Mouse (Mus musculus) embryo, embryonic 10.5 days (tissue): ENCODE results near the gene Arhgef12.

ENCODE experiments used
- DNase-seq: peaks from one replicate; pipeline ENCODE4 v3.0.0-alpha.2; 2015; ENCODE audit warnings: low spot score

Arhgef12 gene

DNA sequence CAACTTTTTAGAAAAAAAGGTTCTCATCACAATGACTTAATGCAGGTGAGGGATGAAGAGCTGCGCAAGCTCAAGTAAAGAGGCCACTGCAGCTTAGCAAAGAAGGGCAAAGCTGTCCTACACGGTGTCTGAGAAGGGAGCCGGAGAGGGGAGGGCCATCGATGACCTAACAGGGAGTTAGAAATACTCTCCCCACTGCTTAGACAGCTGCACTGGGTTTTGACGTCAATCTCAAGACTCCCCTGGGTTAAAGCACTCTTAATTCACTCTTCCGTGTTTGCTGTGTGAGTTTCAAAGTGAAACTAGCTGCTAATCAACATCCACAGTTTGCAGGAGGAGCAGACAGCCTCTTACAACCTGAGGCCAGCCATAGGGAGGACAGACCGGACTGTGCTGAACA is 30.9 kb downstream of the Arhgef12 start:
- DNase-seq = no peak

DNA sequence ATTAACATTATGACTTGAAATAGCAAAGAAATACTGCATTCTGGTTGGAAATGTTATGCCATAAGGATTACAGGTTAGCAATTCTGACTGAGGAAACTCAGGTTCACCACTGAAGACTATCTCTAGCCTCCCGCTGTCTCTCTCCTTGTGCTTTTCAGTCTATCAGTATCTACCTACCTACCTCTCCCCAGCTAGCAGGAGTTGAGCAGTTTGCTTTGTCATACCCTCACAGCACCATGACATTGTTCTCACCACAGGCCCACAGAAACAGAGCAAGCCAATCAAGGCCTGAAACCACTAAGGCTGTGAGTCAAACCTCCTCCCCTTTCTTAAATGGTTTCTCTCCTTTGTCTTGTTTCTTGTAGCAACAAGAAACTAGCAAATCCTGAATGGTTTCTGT is 32.4 kb downstream of the Arhgef12 start:
- no peak for DNase-seq

DNA sequence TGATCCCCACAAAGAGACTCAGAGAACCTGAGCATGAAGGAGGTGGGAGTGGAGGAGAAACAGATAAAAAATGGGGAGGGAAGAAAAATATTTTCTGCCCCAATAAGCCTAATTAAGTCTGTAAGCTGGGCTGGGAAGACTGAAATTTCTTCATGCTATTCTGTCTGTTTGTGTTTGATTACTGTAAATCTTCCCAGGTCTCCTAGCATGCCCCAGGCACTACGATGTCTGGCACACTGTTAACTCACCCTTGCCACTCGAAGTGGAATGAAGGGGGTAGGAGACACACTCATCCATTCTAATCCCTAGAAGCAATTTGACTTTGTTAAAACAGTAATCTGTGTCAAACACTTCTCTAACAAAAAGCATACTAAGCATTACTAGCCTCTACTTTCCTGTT is 35.3 kb downstream of the Arhgef12 start:
- no peak for DNase-seq

DNA sequence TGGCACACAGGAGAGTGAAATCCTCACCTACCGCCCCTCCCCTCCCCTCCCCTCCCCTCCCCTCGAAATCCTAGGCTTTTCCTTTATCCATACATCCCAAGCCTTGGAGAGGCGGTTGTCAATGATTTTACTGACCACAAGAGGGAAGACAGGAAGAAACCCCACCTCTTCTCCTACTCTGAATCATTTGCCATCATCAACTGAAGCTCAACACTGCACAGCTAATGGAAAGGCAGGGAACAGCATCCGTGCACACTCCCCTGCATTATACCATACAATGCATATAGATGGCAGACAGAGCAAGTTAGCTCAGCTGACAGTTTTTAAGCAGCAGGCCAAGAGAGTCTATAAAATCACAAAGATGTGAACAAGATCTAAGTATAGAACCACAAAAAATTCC is 35.9 kb downstream of the Arhgef12 start:
- DNase-seq = no peak

DNA sequence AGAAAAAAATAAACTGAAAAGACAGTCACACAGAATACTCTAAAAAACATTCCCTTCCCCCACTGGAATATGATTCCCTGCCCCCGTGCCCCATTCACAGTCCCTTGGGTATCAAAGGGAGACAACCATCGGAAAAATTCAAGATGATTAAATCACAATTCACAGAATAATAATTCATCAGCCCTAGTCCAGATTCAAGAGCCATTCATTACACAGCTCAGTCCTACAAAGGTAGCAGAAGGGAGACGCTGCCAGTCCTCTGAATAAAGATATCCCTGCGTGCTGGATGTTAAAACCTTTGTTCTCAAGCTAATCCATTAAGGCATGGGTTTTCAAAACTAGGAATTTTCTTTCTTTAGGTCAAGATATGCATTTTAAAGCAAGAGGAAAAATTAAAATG is 36.5 kb downstream of the Arhgef12 start:
- no peak for DNase-seq

DNA sequence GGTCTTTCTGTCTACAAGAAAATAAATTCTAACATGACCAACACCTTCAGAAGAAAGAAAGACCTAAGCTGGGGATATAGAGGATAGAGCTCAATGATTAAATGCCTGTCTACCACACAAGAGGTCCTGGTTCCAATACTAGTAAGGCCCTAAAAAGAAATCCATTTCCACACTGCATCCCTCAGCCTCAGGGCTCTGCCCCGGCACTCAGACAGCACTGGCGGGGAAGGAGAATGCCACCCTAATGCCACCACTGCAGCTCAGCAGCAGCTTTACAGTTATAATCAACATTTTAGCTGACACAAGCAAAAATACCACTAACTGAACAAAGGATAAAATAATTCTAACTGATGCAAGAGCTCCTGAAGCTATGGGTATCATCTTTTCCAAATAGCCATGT is 36.9 kb downstream of the Arhgef12 start:
- no peak for DNase-seq

DNA sequence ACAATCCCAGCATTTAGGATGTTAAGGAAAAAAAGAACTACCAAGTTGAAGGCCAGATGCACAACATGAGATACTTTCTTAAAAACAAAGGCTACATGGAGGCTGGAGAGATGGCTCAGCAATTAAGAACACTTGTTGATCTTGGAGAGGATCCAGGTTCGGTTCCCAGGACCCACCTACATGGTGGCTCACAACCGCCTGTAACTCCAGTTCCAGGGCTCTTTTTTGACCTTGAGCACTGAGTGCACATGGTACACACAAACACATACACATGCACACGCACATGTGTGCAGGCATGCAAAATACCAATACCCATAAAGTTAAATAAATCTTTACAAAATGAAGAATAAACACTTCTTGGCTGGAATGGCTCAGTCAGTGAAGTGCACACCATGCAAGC is 39.1 kb downstream of the Arhgef12 start:
- DNase-seq = no peak

DNA sequence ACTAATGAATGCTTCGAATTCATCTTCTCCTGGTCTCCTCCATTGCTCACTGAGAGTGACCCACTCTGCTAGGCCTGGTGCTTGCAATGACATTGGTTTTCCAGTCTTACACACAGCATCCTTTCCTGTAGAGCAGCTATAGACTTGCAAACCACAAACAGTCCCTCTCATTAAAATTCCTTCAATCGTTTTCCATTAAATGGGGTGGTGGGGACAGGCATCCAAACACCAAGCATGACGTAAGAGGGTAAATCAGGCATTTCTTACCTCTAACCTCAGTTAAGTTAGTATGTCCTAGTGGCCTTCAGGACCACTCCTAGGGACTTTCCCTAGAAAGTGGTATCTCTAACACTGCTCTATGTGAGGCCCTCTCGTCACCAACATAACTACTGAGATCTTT is 41.8 kb downstream of the Arhgef12 start:
- DNase-seq = no peak

DNA sequence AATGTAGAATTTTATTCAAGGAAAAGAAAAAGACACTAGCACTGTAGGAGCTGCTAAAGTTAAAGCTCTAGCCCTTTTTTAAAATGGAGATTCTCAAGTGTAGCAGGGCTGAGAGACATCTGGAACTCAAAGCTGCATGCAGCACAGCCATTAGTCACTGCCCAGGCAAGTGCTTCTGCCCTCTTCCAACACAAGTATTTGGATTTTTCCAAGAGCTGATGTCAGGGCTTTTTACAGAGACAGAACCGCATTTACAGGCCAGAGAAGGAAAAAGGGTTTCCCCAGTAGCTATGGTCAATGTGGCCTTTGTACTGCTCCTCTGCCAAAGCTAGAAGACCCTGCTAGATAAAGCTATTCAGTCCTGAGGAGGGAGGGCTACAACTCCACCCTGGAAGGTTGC is 45.5 kb downstream of the Arhgef12 start:
- DNase-seq = no peak

DNA sequence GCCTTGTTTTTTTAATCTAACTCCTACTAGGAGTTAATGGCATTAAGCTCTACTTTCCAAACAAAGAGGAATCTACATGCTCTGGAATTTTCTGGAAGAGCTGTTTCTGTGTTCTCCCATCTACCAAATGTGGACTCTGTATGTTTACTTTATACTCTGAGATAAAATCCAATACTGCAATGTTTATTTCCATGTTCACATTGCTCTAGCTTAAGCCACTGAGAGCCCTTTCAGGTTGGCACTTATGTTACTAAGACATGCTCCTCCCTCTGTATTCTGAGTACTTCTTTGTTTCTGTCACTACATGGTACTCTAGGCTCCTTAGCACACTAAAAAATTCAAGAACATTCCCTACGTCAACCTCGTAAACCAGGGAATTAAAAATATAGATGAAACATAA is 56.6 kb downstream of the Arhgef12 start:
- no peak for DNase-seq

DNA sequence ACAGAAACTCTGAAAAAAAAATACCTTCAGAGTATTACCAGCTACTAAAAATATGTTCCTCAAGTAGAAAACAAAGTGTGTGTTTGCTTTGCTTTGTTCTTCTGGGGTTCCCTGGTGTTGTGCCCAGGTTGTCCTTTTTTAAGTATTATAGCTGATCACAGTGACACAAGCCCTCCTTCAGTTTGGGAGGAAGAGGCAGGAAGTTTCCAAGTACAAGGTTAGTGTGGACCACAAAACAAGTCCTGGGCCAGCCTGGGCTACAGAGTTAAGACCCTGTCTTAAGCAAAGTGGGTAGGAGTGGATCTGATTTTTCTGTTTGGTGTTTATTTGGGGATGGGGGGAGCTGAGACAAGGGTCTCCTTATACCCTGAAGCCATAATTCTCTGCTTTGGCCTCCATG is 62.6 kb downstream of the Arhgef12 start:
- DNase-seq = no peak

DNA sequence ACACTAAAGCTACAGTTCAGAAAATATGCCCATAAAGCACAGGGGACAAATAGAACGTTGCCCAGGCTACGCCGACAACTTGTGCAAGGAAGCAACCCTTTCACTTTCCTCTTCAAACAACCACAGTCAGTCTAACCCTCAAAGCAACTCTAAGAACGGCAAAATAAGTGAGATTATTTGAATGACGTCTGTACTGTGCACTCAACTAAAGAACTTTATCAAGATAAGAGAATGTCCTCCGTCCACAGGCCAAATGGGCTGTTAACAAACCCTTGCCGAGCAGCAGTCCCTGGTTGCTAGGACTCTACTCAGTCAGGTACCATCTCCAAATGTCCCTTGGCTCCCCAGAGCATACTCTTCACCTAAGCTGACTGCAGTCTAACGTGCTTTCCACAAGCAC is 68.6 kb downstream of the Arhgef12 start:
- DNase-seq = no peak

DNA sequence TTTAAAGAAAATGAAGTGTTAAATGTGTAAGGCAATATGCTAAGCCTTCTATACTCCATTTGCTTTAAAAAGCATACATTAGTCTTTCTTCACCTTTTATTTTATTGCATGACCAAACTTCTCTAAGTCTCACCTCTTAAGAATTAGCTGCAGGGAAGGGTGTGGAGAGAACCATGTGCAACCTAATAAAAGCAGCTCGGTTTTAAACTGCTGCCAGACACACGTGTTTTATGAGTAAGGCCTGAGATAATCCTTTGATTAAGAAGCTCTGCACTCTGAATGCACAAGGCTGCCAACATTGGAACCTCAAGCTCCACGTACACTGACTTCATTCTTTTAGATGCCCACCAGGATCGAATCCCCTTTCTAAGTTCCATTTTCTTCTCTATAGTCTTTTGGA is 71.8 kb downstream of the Arhgef12 start:
- DNase-seq = no peak

DNA sequence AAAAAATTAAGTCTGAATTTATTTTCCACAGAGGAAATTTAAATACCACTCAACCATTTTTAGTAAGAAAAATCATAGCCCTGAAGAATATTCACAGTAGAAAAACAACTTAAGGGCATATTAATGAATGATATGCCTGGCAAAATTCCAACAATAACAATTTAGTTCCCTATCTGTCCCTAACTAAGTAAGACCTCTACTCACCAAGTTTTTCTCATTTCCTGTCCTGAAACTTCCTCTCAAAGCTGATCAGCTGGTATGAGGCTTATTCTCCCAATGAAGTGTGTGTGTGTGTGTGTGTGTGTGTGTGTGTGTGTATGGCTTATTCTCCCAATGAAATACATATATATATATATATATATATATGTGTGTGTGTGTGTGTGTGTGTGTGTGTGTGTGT is 72.8 kb downstream of the Arhgef12 start:
- DNase-seq = no peak

DNA sequence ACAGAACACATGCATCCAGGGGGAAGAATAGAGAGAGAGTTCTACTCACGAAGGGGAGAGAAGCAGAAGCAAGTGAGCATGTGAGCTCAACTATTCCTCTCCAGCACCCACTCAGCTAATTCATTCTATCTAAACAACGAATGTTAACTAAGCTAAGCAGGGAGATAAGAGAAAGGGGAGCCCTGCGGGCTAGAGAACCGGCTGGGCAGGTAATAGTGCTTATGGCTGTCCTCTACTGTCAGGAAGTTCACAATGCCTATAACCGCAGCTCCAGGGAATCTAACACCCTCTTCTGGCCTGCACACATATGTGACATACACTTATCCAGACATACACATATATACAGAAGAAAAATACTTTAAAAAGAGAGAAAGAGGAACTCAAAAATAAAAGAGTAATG is 79.3 kb downstream of the Arhgef12 start:
- no peak for DNase-seq

DNA sequence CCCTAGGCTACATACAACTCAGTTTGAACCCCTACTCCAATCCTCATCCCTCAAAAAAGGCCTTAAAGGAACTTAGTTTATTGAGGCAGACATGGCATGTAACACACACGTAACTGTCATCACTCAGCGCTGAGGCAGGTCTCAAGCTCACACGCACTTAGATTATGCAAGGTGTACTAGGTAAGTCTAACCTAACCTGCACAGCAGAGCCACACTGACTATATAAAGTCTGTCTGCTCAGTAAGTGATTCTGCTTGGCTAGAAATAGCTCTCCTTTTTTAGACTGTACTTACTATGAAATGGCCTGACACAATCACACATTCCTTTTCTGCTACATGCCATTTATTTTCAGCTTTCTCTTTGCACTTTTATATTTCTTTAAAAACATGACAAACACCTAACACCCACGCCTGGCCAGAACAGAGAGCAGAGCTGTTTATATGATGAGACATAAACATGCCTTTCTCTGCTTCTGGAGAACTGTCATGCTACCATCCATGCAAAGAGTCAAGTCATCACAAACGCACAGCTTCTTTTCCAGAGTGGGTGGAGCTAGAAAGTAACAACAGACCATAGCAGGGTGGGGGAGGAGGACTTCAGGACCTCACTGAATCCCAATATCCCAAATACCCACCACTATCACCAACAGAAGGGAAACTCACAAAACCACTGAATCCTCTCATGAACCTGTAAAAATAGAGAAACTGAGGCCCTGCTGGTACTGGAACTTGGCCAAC is 85.4 kb downstream of the Arhgef12 start:
- no peak for DNase-seq

DNA sequence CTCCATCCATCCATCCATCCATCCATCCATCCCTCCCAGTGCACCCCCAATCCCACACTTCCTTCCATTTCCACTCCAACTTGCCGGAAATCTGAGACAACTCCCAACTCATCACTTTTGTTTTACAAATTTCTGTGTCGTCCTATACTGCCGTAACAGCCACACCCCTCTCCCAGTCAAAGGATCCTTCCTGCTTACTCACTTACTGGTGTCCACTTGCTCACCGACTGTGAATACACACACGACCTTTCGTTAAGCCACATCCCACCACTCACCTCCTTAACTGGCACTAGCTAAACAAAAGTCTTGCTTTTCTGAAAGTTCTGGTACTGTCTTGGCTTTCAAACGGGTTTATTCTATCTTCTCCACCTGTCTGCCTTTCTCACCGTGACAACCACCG is 87.4 kb downstream of the Arhgef12 start:
- no peak for DNase-seq

DNA sequence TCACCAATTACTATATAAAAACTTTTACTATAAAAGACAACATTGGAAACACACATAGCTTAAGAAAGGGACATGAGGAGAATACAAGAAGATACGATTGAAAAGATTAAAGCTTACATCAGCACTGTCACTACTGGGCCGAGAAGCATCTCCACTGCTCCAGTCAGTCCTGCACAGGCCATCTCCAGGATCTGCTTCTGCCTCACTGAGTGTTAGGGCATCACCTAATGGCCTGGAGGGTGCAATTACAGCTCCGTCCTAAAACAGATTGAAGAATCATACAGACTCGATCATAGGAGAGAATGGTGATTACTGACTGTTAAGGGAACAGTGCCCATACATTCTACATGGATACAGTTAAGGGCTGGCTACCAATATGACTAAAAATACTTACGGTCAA is 91.3 kb downstream of the Arhgef12 start:
- DNase-seq = no peak

DNA sequence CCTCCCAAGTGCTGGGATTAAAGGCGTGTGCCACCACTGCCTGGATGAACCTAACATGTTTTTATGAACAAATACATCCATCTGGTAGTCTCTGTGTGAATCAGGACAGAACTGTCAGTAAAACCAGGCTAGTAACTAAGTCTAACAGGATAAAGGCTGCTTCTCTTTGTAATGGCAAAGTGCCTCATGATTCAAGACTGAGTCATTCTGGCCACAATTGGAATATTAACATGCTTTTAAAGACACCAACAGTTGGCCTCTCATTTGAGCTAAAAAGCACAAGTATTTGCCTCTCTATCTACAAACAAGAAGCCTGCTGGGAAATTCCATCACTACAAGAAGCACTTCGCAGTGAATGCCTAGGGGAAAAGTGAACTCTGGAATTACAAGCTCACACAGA is 91.7 kb downstream of the Arhgef12 start:
- DNase-seq = no peak

DNA sequence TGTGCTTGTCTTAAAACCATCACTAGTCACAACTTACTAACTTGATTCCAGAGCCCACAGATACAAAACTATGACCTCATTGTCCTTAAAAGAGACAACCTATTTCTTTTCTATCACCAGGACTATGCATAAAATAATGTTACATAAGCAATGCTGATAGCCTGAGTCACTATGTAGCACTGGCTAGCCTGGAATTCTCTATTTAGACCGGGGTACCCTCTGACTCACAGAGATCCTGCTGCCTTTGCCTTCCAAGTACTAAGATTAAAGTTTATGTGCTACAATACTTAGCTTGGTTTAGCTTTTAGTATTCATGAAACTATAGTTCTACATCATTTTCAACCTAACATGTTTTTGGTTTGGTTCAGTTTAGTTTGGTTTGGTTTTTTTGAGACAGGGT is 92.2 kb downstream of the Arhgef12 start:
- DNase-seq = no peak

DNA sequence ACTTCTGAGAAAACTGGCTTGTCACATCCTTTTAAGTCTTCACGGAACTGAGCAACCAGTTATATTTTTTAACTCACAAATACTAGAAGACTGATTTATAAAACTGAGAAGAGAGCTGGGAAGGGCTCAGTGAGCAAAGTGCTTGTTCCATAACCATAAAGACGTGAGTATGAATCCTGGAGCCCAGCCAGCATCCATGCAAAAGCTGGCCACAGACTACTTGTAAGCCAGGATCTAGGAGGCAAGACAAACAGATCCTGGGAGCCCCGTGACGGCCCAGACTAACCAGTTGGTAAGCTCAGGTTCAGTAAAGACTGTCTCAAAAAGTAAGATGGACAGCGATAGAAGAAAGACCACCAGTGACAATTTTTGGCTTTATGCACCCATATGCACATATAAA is 94.5 kb downstream of the Arhgef12 start:
- no peak for DNase-seq

DNA sequence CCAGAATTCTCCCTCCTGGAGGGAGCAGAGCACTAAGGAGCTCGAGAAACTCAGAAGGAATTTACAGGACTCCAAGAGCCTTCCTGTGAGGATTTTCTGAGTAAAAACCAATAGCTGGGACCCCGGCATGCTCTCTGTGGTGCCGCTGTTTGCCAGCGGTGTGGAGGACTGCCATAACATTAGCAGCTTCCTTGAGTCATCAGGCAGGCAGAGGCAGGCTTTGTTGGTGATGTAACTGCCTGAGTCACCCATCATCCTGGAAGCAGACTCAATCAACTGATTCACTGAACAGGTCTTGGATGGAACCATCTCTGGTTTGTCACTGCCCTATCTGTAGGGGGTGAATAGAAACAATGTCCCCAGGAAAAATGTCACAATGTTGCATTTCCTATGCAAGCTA is 96.0 kb downstream of the Arhgef12 start:
- DNase-seq = no peak

DNA sequence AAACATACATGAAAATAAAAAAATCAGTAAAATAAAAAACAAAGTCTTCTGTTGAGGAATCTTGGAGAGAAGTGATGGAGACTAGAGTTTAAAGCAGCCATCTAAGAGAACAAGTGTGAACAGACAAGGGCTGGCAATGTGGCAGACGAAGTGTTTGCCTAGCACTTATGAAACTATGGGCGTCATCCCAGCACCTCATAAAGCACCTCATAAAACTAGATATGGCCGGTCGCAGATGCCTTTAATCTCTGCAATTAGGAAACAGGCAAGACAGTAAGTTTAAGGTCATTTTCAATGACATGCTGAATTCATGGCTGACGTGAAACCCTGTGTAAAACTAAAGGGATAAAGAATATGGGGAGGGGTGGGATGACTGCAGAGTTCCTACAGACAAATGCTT is 103.2 kb downstream of the Arhgef12 start:
- DNase-seq = no peak

DNA sequence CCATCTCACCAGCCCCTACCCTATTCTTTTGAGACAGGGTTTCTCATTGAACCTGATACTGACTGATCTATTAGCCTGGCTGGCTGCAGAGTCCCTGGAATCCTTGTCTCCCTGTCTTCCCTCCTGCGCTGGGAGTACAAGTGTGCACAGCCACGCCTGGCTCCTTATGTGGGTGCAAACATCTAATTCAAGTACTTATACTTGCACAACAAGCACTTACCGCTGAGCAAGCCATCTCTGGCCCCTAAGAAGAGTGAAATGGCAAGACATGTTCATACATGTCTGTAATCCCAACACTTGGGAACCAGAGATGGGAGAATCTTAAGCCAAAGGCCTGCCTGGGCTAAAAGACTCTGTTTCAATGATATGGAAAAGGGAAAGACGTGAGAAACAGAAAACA is 104.0 kb downstream of the Arhgef12 start:
- peak; percentile 2 for DNase-seq
